Mouse (Mus musculus) neutrophil, adult 5-6 weeks (primary cell): ENCODE data around the gene Flad1. TPM values are rescaled to one million over a fixed set of nuclear protein-coding genes. Genes with fewer than 3 reads are reported as not detected.

Source experiments
- ATAC-seq: fragments of 151-379, 151-347 bp; 2 replicates; pipeline ENCODE4 v1.8.0; 2017; ENCODE audit warnings: mild to moderate bottlenecking, moderate TSS enrichment; ENCODE audit not compliant: insufficient number of reproducible peaks, poor library complexity, low FRiP score, severe bottlenecking; ENCODE audit errors: extremely low read depth
- total RNA-seq: library from RNA; stranded (forward); fragments of 200-1000 nt; gene quantifications from 2 replicates; pipeline ENCODE4 v1.2.3, GENCODE M21; 2017

The Flad1 gene
- total RNA-seq, 1 experiment from 2014 or later: 25.6 TPM

DNA sequence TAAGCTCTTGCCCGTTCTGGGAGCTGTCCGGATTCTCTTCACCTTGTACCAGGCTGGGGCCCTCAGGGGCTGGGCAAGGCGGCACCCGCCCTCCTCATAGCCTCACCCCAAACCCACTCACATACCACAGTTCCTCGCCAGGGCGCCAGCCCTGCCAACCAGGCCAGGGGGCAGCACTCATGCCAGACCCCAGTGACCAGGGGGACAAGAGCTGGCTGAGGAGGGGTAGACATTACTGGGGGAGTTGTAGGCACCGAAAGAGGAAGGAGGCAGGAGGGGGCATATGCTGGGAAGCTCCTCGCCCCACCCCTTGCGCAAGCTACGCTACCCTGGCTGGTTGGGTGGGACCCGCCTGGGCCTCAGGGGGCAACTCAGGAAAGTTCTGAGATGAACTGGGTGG, 24.0 kb downstream of the Flad1 start:
- ATAC-seq: no peak

DNA sequence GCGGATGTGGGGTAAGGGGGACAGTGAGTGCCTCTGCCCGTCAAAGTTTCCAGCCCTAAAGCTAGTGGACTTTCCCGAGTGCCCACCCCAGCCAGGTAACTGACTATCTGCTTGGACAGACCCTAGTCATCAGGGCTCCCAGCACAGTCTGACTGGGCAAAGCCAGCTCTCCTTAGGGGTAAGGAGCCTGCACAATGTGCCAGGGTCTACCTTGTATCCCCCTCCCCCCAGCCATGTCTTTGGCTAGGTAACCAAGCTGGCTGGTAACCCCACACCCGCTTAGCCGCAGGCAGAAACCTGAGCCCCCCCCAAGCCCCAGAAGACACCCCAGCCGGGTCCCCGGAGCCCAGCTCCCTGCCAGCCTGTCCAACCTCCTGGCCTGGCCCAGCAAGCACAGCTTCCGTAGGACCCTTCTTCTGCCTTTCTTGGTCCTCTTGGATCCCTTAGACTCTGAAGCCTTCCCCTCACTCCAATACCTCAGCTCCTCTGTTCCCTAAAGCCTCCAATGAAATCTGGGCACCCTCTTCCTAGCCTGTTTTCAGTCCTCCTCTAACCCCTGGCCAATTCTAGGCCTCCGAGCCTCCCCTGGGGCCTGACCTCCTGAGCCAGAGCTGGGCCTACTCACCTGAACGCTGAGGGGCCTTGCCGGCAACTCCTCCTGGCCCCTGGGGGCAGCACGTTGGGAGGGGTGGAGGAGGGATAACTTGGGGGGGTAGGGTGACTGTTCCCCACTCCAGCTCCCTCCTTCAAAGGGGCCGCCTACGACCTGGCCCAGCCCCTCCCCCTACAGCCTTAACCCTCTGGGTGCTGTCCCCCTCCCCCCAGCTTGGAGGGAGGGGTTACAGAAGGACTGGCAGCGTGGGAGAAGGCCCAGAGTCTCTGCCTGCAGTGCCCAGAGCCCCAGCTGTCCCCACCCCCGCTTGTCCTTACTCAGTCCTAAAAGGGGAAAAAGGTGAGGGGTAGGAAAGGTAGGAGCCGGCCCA, 24.9 kb downstream of the Flad1 start:
- no peak for ATAC-seq

DNA sequence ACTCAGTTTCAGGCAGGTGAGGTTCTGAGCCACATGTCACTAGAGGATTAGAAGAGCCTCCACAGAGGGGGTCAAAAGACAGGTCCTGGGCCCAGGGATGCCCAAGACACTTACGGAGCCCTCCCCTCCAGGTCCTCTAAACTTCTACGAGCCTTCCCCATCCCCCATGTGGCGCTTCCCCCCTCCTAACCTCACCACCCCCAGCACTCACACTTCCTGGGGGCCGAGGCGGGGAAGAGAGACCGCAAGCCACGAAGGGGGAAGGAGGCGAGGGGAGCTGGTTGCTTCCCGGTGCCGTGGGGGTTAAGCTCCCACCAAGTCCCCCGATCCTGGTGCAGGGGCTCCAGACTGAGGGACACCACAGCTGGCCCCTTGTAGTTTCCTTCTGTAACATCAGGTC, 26.2 kb downstream of the Flad1 start:
- ATAC-seq: no peak

GRCm38 (mm10) chr3:89384331-89385076, 27.2 kb downstream of the Flad1 start:
- no peak for ATAC-seq

DNA sequence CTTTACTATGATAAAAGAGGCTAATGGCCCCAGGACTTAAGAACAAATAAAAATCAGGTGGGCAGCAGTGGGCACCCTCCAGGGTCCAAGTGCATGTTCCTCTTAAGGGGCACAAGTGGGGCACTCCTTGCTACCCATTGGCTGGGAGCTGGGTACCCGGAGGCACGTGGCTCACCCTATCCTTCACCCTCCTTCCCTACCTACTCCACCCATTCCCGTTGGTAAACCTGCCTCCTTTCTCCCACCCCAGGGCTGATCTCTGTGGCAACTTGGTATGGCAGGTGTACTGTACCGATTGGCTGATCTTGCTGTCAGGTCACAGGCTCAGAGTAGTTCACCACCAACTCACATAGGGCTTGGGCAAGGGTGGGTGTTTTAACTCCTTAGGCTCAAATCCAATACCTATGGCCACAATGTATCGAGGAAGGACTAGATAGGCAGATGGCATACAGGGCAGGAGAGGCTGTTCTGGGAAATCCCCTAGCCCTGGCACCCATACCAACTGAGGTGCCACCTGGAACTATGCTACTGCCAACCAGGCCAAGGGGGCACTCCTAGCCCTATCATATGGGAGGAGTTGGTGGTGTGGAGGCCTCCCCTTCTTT, 27.9 kb downstream of the Flad1 start:
- ATAC-seq: no peak

DNA sequence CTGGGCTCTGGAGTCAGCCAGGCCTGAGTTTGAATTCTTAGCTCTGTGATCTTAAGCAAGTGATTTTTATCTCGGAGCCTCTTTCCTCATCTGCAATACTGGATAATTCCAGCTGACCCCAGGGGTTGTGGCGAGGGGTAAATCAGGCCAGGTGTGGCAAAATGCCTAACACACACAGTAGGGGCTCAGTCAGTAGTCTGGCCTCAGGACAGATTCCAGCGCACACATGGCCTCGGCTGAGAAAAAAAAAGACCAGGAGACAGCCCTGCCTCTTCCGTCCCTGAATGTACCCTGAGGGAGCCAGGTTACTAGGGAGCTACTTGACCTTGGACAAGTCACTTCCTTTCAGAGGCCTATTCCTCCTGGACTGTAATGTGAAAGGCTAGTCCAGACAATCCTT, 28.7 kb downstream of the Flad1 start:
- ATAC-seq: no peak

GRCm38 (mm10) chr3:89382033-89382882, 29.4 kb downstream of the Flad1 start:
- ATAC-seq: no peak

DNA sequence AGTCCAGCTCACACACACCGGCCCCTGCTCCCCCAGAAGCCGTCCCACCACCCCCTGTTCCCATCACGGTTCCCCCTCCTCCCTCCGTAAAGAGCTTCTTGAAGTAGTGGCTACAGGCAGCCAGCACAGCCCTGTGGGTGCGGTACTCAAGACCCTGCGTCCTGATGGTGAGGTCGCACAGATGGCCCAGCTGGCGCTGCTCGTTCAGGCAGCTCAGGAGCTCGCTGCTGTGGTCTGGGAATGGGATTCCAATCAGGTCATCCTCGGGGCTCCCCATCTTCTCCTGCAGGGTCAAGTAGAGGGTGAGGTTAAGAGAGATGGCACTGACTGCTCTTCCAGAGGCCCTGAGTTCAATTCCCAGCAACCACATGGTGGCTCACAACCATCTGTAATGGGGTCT, 30.4 kb downstream of the Flad1 start:
- no peak for ATAC-seq

- no peak for ATAC-seq
Measured at GRCm38 (mm10) chr3:89380711-89381110, 31.0 kb downstream of the Flad1 start.

DNA sequence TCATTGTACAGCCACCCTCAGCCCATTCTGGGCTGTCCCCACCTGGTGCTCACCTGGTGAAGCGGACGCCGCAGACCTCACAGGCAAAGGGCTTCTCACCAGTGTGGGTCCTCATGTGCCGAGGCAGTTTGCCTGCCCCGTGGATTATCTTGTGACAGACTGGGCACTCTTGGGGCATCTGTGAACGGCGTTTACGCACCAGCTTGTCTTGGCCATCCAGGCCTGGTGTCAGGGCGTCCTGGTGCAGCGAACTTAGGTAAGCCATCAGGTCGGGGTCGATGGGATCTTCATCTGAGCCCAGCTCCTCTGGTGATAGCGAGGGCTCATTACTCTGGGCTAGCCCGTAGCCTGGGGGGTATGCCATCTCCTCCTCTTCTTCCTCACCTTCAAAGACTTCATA, 31.4 kb downstream of the Flad1 start:
- ATAC-seq: no peak

- 0 out of 2 replicates have a peak, but pooled peaks have one; percentile 7 for ATAC-seq
Measured at GRCm38 (mm10) chr3:89379388-89380131, 32.1 kb downstream of the Flad1 start.

DNA sequence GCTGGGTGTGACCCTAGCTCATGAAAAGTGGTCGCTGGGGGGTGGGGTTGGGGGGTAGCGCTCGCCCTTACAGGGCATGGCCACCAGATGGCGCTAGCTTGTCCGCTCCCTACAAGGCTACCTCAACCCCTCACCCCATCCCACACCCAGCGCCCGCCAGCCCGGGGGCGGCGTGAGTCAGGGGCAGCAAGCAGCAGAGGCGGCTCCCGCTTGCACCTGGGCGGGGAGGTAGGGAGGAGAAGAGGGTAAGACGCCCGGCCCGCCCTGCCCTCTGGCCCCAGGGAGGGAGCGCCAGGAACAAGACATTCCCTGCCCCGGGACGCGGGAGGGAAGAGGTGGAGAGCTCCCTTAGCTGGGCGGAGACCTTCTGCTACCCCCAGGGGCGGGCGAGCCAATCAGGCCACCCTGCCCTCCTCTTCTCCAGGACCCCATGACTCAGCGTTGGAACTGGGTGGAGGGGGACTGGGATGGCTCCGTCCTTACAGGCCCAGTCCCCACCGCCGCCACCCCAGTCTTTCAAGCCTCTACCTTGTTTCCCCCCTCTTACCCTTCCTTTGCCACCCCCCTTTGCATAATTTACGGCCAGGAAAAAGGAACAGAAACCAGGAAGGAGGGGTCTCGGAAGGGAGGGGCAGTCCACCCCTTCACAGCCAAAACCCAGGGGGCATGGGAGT, 33.1 kb downstream of the Flad1 start:
- peak; percentile 57 for ATAC-seq

- ATAC-seq: no peak
Measured at GRCm38 (mm10) chr3:89377831-89378230, 33.8 kb downstream of the Flad1 start.

DNA sequence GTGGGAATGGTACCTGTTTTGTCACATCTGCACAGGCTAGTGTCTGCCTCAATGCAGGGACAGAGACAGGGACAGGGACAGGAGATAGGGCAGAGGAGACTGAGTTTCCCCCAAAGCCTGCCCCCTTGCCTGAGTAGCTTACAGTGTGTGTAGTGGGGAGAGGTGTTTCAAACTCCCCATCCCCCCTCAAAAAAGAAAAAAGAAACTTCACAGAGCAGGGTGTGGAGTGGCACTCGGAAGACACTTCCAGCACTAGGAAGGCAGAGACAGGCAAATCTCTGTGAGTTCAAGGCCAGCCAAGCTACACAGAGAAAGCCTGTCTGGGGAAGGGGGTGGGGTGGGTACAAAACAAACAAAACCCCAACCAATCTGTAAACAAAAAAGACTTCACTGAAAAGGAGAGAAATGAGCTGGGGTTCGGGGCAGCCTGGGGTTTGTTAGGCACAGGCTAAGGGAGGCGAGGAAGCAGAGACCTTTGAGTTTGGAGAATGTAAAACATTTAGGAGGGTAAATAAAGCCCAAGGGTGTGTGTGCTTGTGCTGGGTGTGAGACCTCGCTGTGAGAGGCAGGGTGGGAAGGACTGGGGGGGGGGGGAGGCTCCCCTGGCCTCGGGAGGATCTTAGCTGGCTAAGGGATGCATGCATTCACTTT, 38.0 kb downstream of the Flad1 start:
- ATAC-seq: no peak

DNA sequence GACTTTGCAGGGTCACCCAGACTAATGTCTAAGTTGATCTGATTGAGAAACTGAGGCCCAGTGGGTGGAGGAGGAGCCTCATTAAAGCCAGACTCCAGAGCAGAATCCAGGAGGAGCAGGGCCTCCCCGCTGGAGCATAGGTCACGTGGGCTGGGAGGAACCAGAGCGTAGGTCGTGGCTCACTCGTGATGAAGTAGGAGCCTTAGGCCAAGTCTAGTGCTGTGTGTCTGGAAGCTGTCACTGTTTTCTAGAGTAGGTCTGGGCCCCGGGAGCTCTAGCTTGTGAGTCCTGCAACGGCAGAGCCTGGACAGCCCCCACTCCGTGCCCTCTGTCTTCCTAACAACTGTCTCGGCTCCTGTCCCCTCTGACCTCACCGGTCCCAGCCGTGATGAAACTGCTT, 44.3 kb downstream of the Flad1 start:
- ATAC-seq: no peak

DNA sequence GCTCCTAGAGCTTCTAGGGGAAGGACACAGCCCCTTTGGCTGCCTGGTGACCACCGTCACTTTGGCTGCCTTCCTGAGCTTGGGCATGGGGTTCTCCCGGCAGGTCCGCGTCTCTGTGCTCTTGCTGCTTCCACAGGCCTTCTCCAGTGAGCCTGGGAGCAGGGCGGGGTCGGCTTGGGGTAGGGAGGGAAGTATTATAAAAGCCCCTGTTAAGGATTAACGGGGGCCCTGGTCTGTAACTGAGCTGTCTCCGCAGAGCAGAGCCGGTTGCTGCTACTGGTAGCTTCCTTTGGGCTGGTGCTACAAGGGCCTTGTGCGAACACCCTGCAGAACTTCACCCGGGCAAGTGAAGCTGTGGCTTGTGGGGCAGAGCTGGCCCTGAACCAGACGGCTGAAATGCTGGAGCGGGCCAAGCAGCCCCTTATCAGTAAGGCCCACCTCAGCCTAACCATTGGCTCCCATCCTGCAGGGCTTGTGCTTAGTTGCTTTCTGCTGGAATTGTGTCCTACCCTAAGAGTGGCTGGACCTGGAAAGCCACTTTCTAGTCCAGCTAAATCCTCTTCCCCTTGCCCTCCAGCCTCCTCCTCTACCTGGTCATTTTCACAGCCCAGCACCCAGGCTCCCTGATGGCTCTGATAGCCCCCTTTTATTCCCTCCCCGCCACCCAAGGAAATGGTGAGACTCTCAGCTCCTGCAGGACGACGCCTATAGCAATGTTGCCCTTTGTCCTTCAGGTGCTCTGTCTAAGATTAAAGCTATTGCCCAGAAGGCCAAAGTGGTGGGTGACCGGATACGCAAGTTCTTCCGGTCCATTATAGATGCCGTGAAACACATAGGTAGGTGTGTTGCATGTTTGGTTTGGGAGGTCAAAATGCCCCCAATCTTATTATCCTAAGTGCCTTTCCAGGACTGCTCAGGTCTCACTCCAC, 45.9 kb downstream of the Flad1 start:
- ATAC-seq: no peak
